Mouse (Mus musculus) c-Kit-positive CD71-negative TER-119-negative erythroid progenitor cells, embryonic 14.5 days (primary cell): ENCODE data around the gene C1qtnf6.

Source experiments
- DNase-seq: peaks from one replicate; pipeline ENCODE4 v3.0.0-alpha.2; 2013; ENCODE audit warnings: low read depth

The C1qtnf6 gene

GRCm38 (mm10) chr15:78544561-78545001 is 13.4 kb upstream of the C1qtnf6 start, which contains the start of gene Sstr3:
Gene Sstr3, minus strand, starts transcription at chr15:78544685.
- no peak for DNase-seq

- no peak for DNase-seq
Measured at GRCm38 (mm10) chr15:78544041-78544440, 12.8 kb upstream of the C1qtnf6 start.

- DNase-seq = no peak
Measured at GRCm38 (mm10) chr15:78542767-78543303, 11.6 kb upstream of the C1qtnf6 start.

- DNase-seq = no peak
Measured at GRCm38 (mm10) chr15:78542098-78542766, 11.0 kb upstream of the C1qtnf6 start.

GRCm38 (mm10) chr15:78541606-78542005 is 10.4 kb upstream of the C1qtnf6 start:
- no peak for DNase-seq

- no peak for DNase-seq
Measured at GRCm38 (mm10) chr15:78541036-78541435, 9.8 kb upstream of the C1qtnf6 start.

GRCm38 (mm10) chr15:78535723-78536421 is 4.7 kb upstream of the C1qtnf6 start:
- no peak for DNase-seq

GRCm38 (mm10) chr15:78533346-78533835 is 2.2 kb upstream of the C1qtnf6 start:
- no peak for DNase-seq

GRCm38 (mm10) chr15:78532566-78533345 is 1.5 kb upstream of the C1qtnf6 start:
- DNase-seq = no peak

GRCm38 (mm10) chr15:78531901-78532469 is 769 bp upstream of the C1qtnf6 start:
- DNase-seq = peak; percentile 96

GRCm38 (mm10) chr15:78531451-78531720 is 170 bp upstream of the C1qtnf6 start:
- DNase-seq = no peak

- no peak for DNase-seq
Measured at GRCm38 (mm10) chr15:78530141-78530540, 1.1 kb downstream of the C1qtnf6 start.

GRCm38 (mm10) chr15:78529428-78529990 is 1.7 kb downstream of the C1qtnf6 start:
- DNase-seq = no peak

GRCm38 (mm10) chr15:78528726-78529411 is 2.3 kb downstream of the C1qtnf6 start:
- DNase-seq = no peak

- DNase-seq = no peak
Measured at GRCm38 (mm10) chr15:78527973-78528372, 3.2 kb downstream of the C1qtnf6 start.

- no peak for DNase-seq
Measured at GRCm38 (mm10) chr15:78524163-78524562, 7.1 kb downstream of the C1qtnf6 start.

- DNase-seq = no peak
Measured at GRCm38 (mm10) chr15:78521892-78522291, 9.3 kb downstream of the C1qtnf6 start.

GRCm38 (mm10) chr15:78521331-78521730 is 9.9 kb downstream of the C1qtnf6 start:
- no peak for DNase-seq

GRCm38 (mm10) chr15:78520112-78520715 is 11.0 kb downstream of the C1qtnf6 start:
- DNase-seq = no peak

GRCm38 (mm10) chr15:78518221-78518620 is 13.0 kb downstream of the C1qtnf6 start:
- DNase-seq = no peak

- DNase-seq = no peak
Measured at GRCm38 (mm10) chr15:78515759-78516158, 15.5 kb downstream of the C1qtnf6 start.
